Mouse (Mus musculus) right cerebral cortex, adult 2 months (tissue): ENCODE data around the gene Tmem171.

Source experiments
- DNase-seq, 2 experiments: peaks; one replicate each; pipeline ENCODE4 v3.0.0; 2021 to 2022; ENCODE audit warnings: low spot score in 2 of 2

Gene Tmem171

DNA sequence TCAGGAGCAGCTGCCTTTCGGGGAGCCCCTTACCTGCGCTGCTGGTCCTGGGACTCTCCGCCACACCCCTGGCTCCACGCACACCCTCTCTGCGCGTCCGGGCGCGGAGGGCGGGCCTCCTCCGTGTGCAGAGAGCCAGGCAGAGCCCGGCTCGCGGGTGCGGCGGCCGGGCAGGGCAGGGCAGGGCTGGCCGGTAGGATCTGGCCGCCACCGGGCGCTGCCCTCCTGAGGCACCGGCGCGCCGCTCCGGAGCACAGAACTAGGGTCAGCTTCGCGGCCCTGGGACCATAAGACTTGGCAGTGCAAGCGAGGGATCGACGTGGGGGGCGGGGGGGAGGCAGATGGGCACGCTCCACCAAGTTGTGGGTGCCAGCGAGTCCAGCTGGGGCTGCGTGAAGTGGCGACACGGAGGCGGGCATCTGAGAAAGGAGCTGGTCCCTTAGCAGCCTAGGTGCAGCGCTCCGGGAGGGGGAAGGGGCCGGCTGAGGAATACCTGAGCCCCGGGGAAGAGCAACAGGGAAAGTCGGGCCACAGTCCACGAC, at the start of gene Tmem171:
Gene Tmem171 (minus strand): TSS at position 62 of the 542 bp plus-strand sequence.
- peak; percentile 12 to 24 for DNase-seq

DNA sequence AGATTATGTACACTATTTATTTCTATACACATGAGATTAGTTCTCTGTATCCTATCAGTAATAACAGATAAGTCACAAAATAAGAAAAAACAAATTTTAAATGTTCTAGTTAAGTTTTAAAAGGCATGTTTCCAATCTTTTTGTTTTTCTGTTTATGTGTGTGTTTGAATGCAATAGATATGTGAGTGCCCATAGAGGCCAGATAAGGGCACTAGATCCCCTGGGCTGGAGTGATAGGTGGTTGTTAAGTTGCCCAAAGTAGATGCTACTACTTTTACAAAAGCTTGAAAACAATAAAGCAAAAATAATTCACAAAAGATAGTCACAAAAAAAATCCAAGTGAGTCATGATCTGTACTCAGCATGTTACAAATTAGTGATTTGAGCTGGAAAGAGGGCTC, 49.2 kb upstream of the Tmem171 start:
- DNase-seq, result no peak

DNA sequence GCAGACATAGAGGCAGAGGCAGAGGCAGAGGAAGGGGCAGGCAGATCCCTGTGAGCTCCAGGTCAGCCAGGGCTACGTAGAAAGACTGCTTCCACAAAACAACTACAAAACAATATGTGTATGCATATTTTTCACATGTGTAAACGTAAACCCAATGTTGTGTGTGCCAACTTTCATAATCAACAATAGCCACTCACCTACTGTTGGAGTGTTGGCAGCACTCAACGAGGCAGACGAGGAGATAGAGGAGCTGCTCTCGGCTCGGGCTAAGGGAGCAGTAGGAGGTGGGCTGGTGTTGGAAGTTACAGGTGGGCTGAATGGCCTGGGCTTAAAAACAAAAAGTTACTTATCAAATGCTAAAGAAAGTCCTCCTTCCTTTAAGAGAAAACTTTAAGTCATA, 48.6 kb upstream of the Tmem171 start:
- no peak for DNase-seq

DNA sequence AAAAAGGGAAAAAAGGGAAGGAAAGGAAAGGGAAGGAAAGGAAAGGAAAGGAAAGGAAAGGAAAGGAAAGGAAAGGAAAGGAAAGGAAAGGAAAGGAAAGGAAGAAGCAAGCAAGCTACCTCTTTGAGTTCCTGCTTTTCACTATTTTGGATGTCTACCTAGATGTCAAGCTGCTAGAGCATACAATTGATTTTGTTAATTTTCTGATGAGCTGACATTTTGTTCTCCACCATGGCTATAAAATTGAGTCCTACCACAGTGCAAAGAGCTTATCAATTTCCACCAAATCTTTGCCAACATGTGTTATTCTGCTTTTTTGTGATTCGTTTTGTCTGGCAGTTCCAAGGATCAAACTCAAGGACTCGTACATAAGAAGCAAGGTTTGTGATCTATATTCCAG, 43.6 kb upstream of the Tmem171 start:
- DNase-seq, result no peak

DNA sequence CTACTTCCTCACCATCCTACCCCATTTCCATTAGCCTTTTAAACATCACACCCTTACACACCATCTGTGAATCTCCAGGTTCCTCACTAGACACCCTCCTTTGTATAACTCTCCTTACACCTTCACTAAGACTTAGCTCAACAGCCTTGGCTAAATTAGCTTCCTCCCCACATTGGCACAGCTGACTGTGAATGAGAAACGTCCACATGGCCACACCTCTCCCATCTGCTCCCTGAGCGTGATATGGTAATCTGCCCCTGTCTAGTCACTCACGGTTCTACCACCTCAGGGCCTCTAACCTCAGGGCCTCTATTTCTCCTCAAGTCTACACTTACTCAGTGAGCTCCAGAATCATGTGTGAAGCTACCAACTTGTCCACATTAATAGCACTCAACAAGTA, 38.7 kb upstream of the Tmem171 start:
- no peak for DNase-seq

DNA sequence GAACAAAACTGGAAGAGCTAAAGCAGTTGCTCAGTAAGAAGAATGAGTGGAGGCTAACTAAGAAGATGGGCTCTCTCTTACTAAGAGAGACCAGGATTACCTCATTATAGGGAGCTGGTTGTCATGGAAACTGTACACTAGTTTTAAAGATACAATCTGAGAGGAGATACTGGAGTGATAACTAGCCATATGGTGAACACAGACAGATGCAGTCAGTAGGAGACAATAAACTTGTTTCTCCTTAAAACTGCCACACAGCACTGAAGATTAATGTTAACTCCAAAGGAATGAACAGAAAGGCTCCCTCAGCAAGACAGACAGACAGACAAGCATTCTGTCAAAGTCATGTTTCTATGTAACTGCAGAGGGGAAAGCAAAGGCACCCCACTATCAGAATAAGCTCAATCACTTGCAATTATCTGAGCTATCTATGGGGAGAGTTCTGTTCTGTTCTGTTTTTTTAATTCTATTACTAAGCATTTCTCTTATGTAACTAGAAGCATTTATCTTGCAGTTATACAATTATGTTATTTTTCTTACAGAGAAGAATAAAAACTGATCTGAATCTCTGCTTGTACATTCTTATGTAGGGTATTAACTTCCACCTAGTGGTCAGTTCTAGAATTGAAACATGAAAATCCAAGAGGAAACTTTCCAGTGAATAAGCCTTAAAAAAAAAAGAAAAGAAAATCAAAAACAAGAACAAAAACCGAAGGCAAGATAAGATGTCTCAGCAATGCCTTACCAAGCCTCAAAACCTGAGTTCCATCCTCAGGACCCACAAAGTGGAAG, 34.8 kb upstream of the Tmem171 start:
- DNase-seq, result no peak

DNA sequence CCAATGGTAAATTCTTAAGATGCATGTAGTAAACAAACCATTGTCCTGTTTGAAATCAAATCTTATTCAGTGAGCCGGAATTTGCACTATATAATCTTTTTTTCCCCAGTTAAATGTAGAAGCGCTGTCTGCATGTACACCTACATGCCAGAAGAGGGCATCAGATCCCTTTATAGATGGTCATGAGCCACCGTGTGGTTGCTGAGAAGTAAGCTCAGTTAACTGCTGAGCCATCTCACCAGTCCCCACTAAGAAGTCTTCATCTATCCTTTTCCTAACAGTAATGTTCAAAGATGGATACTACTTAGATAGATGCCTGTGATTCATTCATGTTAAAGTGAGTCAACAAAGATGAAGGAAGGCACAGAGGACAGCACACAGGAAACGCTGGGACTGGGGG, 31.9 kb upstream of the Tmem171 start:
- DNase-seq, result no peak

DNA sequence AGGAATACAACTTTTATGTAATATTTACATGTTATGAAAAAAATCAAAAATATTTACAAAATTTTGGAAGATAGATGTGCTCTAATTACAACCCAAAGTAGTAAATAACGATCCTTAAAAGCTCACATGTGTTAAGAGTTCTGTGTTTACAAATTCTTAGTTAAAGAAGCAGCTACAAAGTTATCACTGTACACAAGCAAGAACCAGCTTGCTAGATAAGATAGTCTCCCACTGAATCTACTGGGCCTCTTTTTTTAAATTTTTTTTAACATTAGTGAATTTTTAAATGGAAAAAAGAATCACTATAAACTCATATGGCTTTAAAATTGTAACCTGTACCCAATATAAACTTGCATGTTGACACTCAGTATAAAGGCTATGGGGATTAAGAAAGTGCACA, 28.8 kb upstream of the Tmem171 start:
- DNase-seq, result no peak

DNA sequence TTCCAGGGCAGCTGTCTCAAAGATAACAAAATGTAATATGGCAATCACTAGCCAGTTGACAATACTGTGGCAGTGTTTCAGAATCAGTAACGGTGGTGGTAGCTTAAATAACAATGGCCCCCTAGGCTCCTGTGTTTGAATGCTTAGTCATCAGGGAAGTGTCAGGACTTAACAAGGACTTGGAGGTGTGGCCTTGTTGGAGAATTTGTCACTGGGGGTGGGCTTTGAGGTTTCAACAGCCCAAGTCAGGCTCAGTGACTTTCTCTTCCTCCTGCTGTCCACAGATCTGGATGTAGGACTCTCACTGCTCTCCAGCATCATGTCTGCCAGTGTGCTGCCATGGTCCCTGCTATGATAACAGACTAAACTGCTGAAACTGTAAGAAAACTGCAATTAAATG, 27.7 kb upstream of the Tmem171 start:
- no peak for DNase-seq

DNA sequence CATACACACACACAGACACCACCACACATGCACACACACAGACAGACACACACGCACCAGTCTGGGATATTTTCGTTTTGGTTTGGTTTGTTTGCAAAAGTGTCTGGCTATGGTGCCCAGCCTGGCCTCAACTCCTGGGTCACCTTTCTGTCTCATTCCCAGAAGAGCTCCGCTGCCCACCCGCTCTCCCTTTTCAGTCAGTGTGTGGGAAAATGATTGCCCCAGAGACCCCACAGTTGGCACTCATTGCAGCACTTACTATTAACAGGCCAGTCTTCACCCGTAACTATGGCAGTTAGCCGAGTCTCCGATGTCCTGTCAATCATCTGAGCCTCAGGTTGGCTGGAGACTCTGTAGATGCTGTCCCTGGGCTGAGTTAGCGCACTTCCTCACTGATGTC, 21.5 kb upstream of the Tmem171 start:
- no peak for DNase-seq

DNA sequence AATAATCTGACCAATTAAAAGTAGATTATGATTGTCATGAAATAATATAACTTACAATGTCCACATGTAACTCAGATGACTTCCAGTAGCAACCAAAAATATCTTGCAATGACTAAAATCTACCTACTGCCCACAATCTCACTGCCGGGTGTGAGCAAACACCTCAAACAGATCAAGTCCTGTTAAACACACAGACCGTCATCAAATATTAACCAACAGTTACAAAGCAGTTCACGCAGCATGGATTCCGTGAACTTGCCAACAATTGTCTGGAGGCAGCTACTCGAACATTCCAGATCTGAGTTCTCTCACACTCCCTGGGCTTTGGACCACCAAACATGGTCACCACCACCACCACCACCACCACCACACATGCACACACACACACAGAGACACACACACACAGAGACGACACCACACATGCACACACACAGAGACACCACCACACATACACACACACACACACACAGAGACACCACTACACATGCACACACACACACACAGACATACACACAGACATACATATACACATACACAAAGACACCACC, 20.9 kb upstream of the Tmem171 start:
- DNase-seq, result no peak

DNA sequence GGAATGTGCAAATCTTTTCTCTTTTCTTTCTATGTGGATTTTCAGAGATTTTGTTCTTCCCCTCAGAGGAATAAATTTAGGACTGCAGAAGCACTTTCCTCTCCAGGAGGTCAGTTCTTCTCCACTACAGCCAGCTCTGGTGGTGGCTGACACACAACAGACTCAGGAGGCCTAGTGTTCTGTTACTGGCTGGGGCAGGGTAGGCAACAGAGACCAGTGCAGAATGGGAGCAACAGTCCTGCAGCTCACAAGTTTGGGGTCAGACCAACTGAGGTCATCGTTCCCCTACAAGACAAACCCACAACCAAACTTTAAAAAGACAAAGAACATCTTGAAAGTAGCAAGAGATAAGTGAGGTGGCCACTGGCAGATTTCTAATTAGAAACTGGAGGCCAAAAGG, 16.0 kb upstream of the Tmem171 start:
- DNase-seq, result no peak

DNA sequence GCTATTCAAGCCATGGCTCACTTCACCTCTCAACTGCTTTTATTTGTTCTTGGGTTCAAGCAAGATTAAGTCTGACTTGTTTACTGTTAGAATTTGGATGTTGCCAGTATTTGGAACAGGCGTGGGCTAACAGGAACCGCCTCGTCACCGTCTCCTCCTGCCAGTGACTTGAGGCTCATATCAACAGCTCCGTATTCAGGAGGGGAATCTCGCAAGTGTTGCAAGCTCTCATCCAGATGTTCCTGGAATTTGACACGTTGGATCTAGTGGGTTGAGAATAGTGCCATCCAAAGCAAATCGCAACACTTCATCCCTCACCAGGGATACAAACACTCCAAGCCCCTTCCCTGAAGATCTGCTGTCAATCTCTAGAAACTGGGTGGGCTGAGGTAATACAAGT, 15.6 kb upstream of the Tmem171 start:
- no peak for DNase-seq

DNA sequence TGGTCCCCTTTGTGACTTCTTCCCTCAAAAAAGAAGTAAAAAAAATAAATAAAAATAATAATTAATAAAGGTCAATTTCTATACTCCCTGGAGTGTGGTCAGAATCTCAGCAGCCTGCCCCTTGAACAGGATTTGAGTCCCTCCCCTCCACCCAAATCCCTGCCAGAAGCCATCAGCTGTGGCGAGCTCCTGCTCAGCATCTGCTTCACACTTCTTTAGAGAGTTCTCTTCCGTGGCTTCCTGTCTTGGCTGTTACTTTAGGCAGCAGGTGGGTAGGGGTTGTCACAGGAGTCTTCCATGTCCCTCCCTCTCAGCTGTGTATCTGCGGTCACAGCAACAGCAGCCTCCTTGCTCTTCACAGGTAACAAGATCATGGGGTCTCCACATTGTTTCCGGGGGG, 10.9 kb upstream of the Tmem171 start:
- no peak for DNase-seq

DNA sequence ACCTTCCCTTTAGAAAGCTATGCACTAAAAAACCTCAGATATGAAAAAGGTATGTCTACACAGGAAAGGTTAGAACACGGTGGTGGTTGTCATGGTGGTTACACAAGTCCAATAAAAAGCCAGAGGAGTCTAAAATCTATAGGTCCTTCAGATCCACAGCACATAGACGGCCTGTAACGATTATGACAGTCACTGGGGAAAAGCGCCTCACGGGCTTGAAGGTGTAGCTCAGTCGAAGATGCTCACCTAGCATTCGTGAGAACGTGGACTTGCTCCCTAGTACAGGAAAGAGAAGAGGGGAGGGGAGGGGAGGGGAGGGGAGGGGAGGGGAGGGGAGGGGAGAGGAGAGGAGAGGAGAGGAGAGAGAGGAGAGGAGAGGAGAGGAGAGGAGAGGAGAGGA, 9.2 kb upstream of the Tmem171 start:
- DNase-seq, result no peak

DNA sequence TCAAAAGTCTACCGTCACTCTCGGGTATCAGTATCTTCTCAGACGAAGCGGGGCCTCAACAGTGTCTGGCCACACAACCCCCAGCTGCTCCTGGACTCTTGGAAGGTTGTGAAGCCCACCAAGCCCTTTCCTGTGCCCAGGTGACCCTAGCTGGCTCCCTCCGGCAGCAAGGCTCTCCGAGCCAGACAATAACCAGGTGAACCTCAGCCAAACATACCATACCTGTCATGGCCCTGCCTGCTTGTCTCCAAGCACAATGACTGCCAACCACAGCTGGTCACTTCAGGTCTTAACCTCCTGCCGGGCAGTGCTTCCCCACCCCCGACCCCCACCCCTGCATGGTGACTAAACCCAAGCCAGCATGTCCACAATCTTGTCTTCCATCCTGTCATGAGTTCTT, 7.7 kb upstream of the Tmem171 start:
- DNase-seq, result no peak

DNA sequence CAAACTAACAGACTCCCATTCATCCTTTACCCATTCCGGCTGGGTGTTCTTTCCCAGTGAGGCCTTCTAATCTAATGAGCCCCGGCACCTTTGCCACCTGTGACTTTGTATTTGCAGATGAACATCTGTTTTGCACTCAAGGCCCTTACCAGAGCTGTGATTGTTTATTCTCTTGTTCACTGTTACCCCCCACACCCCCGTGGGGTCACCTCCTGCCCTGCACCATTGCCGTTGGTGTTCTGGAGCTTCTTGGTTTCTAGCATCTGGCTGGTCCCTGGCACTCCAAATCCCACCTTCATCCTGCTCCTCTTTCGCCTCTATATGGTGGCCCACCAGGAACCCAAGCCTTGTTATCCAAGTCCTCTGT, 6.7 kb upstream of the Tmem171 start:
- no peak for DNase-seq

DNA sequence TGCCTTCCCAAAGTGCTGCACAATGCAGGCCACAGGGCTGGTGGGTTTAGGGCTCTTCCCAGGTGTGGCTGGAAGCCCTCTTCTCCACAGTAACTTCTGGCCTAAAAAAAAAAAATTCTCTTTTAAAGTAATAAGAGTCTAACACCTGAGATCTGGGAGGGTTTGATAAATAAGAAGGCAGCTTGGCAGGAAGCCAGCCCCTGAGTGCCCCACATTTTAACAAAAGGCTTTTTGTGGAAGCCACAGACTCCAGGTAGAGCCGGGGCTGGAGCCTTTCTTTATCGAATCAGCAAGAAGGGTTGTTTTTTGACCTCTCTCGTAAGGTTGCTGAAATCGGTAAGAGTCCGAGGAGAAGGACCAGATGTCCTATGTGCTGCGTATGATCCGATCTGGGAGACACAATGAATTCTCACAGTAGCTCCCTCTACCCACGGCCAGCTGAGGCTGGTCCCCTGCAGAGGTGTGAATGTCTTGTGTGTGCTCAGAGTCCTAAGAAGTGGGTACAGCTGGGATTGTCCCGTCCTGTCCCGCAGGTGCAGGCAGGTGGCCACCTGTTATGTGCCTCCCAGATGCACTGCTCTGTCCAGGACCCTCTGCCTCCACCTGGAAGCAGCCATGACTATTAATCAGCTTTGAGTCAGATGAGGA, 6.2 kb upstream of the Tmem171 start:
- no peak for DNase-seq

DNA sequence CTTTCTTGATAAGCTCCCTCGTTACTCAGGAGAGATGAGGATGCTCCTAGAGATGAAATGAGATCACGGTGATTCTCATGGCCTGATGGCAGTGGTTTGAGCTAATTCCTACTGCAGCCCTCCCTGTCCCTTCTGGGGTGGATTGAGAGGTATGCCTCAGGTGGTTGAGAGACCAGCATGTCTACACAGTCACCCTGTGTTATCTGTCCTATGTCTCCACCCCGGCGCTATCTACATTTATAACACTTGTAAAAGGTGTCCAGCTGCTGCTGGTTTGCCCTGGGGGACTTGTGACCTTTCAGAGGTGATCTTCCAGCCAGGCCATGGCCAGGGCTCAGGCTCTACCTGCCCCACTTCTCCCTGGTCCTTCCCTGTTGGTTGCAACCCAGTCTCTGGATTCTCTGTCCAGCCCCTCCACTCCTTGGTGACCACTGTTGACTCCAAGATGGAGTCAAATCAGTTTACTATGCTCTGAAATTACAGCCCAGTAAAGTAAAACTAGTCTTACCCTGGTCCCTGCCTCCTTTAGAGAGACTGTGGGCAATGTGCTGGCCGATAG, 5.4 kb upstream of the Tmem171 start:
- no peak for DNase-seq

DNA sequence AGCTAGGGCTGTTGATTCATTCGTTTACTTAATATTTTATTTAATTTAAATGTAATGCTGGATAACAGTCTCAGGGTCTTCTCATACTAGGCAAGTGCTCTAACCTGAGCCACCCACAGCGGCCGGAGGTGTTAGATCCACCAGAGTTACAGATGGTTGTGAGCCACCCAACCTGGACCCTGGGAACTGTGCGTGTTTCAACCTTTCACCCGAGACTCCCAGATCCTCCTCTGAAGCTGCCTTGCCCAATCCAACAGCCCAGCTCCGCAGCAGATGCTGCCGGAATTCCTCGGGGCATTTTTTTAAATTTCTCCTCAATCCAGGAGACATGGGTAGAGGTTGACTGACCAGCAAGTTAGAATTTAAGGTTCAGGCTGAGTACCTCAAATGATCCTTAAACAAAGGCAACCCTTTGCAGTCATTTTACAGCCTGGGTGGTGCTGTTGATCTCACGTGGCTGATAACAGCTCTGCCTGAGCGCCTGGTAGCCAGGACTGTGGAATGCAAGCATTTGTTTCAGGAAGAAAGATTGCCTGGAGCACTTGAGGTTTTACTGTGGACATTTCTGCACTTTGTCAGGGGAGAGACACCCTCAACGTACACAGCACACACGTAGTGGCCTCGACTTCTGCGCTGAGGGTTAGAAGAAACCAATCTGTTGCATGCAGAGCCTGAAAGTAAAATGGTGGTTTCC, 4.6 kb upstream of the Tmem171 start:
- DNase-seq, result no peak

DNA sequence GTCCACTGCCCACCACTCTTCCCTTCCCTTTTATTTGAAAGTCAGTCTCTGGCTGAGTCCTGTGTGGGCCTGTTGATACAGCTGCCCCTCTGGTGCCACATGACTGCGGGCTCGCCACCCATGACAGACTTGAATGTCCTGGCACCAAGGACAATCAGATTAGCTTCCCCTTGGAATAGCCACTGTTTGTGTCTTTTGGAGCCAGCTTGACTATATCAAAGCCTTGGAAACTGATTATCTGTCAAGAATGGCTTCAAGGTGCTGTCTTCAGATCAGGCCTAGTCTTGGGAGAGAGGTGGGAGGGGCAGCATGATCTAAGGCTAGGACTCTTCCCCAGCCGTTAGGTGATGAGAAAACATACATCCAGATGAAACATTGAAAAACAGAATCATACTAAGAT, 2.1 kb upstream of the Tmem171 start:
- no peak for DNase-seq

DNA sequence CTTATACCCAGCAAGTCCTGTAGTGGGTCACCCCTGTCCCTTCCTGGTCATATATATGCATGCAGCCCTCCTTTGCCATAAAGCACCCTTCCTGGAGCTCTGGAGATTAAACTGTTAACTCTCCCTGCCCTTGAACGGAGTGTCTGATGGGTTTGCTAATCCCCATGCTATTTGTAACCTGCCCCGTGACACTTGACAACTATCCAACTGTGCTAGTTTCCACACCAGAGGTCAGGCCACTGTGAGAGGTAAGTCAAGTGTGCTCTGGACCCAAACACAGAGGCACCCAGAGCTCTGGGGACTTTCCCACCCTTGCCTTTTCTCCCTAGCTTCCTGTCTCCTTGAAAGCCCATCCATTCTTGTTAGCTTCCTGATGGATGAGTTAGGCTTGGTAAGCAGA, 912 bp upstream of the Tmem171 start:
- DNase-seq, result no peak
